Mouse (Mus musculus) thymus, adult 2 months (tissue): ENCODE results near the gene Olfr288. TPM values are rescaled to one million over a fixed set of nuclear protein-coding genes. Genes with fewer than 3 reads are reported as not detected.

Experiments
- DNase-seq: peaks from one replicate; pipeline ENCODE4 v3.0.0; 2021
- H3K27ac ChIP-seq: fragments of 200-500 bp; 2 replicates; pipeline ENCODE4 v1.5.1; 2012; ENCODE audit warnings: low read length, control low read depth; ENCODE audit not compliant: control insufficient read depth, insufficient read depth
- H3K27me3 ChIP-seq: fragments of 200-500 bp; 2 replicates; pipeline ENCODE4 v1.6.1; 2012; ENCODE audit warnings: mild to moderate bottlenecking, low read length, moderate library complexity, mixed read lengths; ENCODE audit not compliant: control insufficient read depth, insufficient read depth
- H3K36me3 ChIP-seq: fragments of 200-500 bp; 2 replicates; pipeline ENCODE4 v1.6.1; 2012; ENCODE audit warnings: mild to moderate bottlenecking, low read length, moderate library complexity; ENCODE audit not compliant: control insufficient read depth, insufficient read depth
- H3K4me1 ChIP-seq: fragments of 200-500 bp; replicated peaks from 2 replicates; pipeline ENCODE4 v1.6.1; 2012; ENCODE audit warnings: low read length; ENCODE audit not compliant: control insufficient read depth, insufficient read depth
- H3K4me3 ChIP-seq: fragments of 200-500 bp; 2 replicates; pipeline ENCODE4 v1.5.1; 2012; ENCODE audit warnings: mild to moderate bottlenecking, low read length, control low read depth, moderate library complexity; ENCODE audit not compliant: control insufficient read depth, insufficient read depth
- CTCF ChIP-seq: fragments of 200-500 bp; IDR thresholded peaks from 2 replicates; pipeline ENCODE4 v1.5.1; 2012; ENCODE audit warnings: mild to moderate bottlenecking, control low read depth, low read length, moderate library complexity, borderline replicate concordance; ENCODE audit not compliant: control insufficient read depth, poor library complexity, insufficient read depth; ENCODE audit errors: extremely low read depth
- POLR2A ChIP-seq: fragments of 200-500 bp; IDR thresholded peaks from 2 replicates; pipeline ENCODE4 v1.6.1; 2012; ENCODE audit warnings: mild to moderate bottlenecking, low read length, control low read depth, moderate library complexity; ENCODE audit not compliant: control insufficient read depth, poor library complexity, insufficient read depth; ENCODE audit errors: extremely low read depth
- WGBS: fragments of 180-500 bp; shearing (Covaris S2); methylation state at CpG from one replicate; pipeline ENCODE4 v1.1.7; 2018; 5-methylcytosine and 5-hydroxymethylcytosine counted together
- polyA plus RNA-seq: library from polyadenylated mRNA; depleted of rRNA; stranded (reverse); fragments of >200 nt; gene quantifications from 2 replicates; pipeline ENCODE4 v1.2.3, GENCODE M21; 2012

Olfr288 gene
- polyA plus RNA-seq, 1 experiment, result not detected

GRCm38 (mm10) chr15:98214130-98214529 lies 18.8 kb upstream of the Olfr288 start:
- TF ChIP-seq CTCF (no peak), POLR2A (no peak)
- WGBS, result 56% methylated on average over 5 of the region's 5 CpGs
- H3K27ac ChIP-seq, result no peak overlapping the region
- no peaks in the 10 kb centered on the region for H3K4me1 ChIP-seq
- no peak overlapping the region for H3K4me3 ChIP-seq
- DNase-seq, result no peak
- no peaks in the 10 kb centered on the region for H3K36me3 ChIP-seq
- no peaks in the 10 kb centered on the region for H3K27me3 ChIP-seq

- H3K27me3 ChIP-seq, result no peaks in the 10 kb centered on the region
- no peak for DNase-seq
- no peaks in the 10 kb centered on the region for H3K4me1 ChIP-seq
- H3K36me3 ChIP-seq, result no peaks in the 10 kb centered on the region
- no peak overlapping the region for H3K4me3 ChIP-seq
- no peak for TF ChIP-seq CTCF
- TF ChIP-seq POLR2A, result no peak
- H3K27ac ChIP-seq, result no peak overlapping the region
- WGBS, result 59% methylated on average over 5 of the region's 5 CpGs
Observed at GRCm38 (mm10) chr15:98213336-98213870, 18.1 kb upstream of the Olfr288 start.

- no peak for DNase-seq
- 76% methylated on average over 7 of the region's 7 CpGs for whole genome bisulfite sequencing
- Histone ChIP-seq H3K36me3 (no peaks in the 10 kb centered on the region), H3K4me3 (no peak overlapping the region), H3K27ac (no peak overlapping the region), H3K27me3 (no peaks in the 10 kb centered on the region), H3K4me1 (no peaks in the 10 kb centered on the region)
- no peak for TF ChIP-seq CTCF
- TF ChIP-seq POLR2A, result no peak
Observed at GRCm38 (mm10) chr15:98209676-98210075, 14.3 kb upstream of the Olfr288 start.

GRCm38 (mm10) chr15:98184456-98184855 lies 10.9 kb downstream of the Olfr288 start:
- Histone ChIP-seq H3K4me3 (no peak overlapping the region), H3K27me3 (peaks cover 8% of the 10 kb centered on the region), H3K27ac (no peak overlapping the region), H3K4me1 (peaks cover 5% of the 10 kb centered on the region; the same call in 1 of the 2 replicates), H3K36me3 (no peaks in the 10 kb centered on the region)
- TF ChIP-seq POLR2A, result no peak
- no peak for TF ChIP-seq CTCF
- no peak for DNase-seq
- WGBS, result 64% methylated on average over 4 of the region's 4 CpGs

DNA sequence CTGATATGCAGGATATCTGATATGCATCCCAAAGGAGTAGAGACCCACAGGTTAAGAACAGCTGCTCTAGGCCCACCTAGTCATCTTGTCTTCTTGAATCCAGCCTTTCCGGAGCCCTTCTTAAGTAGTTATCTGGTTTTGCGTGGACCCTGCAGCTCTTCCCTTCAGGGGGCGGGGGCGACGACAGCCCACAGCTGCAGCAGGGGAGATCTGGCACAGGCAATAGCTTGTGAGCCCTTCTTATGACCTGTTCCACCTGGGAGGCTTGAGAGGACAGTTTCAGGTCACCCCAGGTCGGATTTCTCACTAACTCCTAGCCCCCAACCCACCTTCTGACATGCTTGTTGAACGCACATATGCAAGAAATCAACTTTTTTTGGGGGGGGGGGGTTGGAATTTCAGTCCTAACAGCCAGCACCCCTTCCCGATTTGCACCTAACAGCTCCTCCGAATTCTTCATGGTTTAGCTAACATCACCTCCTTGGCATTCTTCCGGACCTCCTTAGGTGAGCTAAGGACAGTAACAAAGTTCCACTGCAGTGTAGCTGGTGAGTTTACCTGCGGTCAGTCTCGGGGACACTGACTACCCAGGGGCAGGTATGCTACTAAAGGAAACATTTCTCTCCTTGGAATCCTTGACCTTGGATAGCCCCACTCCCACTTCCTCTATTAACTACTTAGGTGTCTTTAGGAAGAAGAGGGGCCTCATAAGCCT lies 13.3 kb downstream of the Olfr288 start:
- no peak for DNase-seq
- 78% methylated on average over 12 of the region's 12 CpGs for WGBS
- peaks cover 5% of the 10 kb centered on the region; the same call in 1 of the 2 replicates for H3K4me1 ChIP-seq
- no peak overlapping the region for H3K4me3 ChIP-seq
- TF ChIP-seq POLR2A (no peak), CTCF (no peak)
- peaks cover 8% of the 10 kb centered on the region for H3K27me3 ChIP-seq
- H3K36me3 ChIP-seq, result no peaks in the 10 kb centered on the region
- H3K27ac ChIP-seq, result no peak overlapping the region

DNA sequence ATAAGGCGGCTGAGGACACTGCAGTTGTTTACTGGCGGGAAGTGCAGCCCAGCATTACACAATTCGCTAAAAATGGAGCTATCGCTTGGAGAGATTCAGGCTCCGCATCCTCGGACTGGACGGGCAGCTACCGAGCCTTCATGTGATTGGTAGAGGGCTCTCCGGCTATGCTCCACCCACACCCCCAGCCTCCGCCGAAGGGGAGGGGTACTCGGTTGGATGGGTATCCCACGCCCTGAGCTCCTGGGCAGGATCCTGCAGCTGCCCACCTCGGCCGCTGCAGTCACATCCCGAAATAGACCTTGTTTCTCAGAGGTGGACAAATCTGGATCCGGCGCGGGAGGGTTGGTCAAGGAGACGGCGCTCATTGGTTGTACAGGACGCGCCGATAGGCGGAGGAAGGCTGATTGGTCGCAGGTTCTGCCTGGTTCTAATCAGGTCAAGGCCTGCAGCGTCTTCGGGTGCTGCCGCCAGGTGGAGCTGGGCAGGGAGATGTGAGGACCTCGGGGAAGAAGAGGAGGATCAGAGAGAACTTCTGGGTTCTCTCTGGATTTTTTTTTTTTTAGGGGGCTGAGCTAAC lies 14.1 kb downstream of the Olfr288 start:
- Histone ChIP-seq H3K4me3 (peak overlapping the region; percentile 50), H3K27me3 (peaks cover 8% of the 10 kb centered on the region), H3K4me1 (peaks cover 5% of the 10 kb centered on the region; the same call in 1 of the 2 replicates), H3K36me3 (no peaks in the 10 kb centered on the region), H3K27ac (no peak overlapping the region)
- WGBS, result under 1% methylated on average over 30 of the region's 30 CpGs
- TF ChIP-seq POLR2A (no peak), CTCF (peak; percentile 71; the same call in 1 of the 2 replicates)
- peak; percentile 79 for DNase-seq

DNA sequence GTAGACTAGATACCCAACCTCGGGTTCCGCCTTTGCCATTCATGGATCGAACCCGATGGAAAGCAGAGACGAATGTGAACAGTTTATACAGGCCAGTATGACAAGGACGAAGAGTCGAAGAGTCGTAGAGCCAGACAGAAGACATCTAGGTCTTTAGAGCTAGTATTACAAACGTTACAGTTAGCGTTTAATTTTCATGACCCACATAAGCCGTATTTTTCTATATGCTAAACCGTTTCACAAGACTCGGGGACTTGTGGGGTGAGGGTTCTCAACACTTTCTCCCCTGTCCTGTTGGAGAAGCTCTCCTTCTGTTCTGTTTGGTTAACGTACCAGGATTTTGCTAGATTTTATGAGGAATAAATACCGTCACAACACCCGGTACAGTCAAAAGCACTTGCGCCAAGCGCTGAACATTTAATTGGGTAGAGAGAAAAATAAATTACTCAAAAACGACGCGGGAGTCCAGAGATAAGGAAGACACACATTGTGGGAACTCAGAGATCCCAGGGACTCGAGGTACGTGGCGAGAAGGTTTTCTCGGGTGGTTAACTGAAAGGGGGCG lies 14.7 kb downstream of the Olfr288 start:
- Histone ChIP-seq H3K4me1 (peaks cover 5% of the 10 kb centered on the region; the same call in 1 of the 2 replicates), H3K27me3 (peaks cover 8% of the 10 kb centered on the region), H3K27ac (no peak overlapping the region), H3K36me3 (no peaks in the 10 kb centered on the region), H3K4me3 (peak overlapping the region; percentile 50)
- 19% methylated on average over 26 of the region's 26 CpGs for WGBS
- DNase-seq, result no peak
- no peak for TF ChIP-seq POLR2A
- TF ChIP-seq CTCF, result no peak
